Mouse (Mus musculus) mouse trophoblast stem cell (cell line): ENCODE measurements around the gene Cd52.

ENCODE experiments used
- in situ Hi-C, 2 experiments: fragments of 300-500 bp; cut with MseI, MboI; formaldehyde crosslinking; loops; 2 replicates in 1 of 2; 3 replicates in 1 of 2; pipeline ENCODE4 v1.15.1; 2025

The Cd52 gene

DNA sequence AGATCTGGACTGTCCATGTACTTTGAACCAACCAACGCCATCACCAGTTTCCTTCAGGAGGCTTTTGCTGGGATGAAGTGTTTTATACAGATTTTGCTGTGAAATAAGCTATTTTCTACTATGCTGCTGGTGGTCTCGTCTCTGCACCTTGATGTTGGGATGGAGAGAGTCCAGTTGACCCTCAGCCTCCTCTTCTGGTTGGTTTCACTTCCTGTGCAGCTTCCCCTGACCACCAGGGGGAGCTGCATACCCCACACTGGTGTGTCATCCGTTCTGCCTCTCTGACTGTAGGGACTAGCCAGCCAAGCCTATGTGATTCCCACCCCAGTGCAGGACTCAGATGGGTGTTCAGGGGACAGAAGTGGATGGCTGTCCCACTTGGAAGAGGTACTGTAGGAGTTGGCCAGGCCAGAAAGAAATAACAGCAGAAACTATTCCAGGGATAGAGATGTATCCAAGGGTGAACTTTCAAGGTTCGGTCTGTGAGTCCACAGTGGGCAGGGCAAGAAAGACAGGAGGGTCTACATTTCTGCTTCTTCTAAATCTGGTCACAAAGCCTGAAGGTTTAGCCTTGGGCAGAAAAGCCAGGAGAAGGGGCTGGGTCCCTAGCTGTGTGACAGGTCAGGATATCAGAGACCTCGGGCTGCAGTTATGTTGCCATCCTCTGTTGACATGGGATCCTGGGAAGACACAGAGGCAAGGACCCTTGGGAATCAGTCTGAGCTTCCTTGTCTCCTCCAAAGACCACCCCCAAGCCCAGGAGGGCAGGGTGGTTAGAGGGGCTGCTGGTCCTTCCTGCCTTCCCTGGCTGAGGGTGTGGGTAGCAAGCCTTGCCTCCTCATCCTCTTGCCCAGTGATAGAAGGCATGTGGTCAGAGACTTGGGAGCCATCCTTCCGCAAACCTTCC is 2.2 kb downstream of the Cd52 start:
- in situ Hi-C loops: loop anchor here (5.0 kb wide), 2 partner anchors 35 to 40 kb away; partner anchors contain the start of gene Sh3bgrl3 (in 1 of the 2)

DNA sequence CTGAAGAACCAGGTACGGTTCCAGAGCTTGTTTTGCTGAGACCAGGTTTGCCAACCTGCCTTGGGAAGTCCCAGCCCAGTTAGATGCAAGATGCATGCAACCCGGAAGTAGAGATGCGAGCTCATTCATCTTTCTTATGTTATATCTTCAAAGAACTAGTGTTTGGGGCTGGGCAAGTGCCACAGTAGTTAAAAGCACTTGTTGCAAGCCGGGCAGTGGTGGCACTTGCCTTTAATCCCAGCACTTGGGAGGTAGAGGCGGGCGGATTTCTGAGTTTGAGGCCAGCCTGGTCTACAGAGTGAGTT is 3.7 kb downstream of the Cd52 start:
- in situ Hi-C loops: loop anchor here (5.0 kb wide), 2 partner anchors 36 to 41 kb away; partner anchors contain the start of gene Sh3bgrl3 (in 1 of the 2)

DNA sequence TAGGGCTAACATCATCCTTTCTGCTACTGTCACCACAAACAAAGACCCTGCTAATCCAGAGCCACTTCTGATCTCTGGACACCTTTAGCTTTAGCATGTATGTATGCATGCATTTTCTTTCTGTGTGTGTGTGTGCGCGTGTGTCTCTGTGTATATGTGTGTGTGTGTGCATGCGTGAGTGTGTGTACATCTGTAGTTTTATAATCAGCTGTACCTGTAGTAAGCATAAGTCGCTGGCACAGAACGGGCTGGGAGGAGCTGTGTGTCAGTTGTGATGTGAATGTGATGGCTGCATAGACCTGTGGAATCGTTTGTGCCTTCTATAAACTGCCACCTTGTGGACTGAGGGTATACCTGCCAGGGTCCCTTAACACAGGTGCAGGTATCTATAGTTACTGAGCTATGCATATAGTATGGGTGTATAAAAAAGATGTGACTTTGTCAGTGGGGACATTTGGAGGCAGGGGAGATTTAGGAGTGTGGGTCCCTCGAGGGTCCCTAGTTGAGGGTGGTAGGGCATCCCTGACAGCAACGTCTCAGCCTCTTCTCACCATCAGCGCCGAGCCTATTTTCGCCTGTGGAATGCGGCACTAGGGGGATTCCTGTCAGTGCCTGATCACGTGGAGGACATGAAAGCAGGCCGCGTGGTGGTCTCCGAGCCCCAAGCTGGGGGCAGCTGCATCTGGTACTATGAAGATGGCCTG is 4.2 kb downstream of the Cd52 start:
- in situ Hi-C loops: loop anchor here (5.0 kb wide), 2 partner anchors 37 to 42 kb away; partner anchors contain the start of gene Sh3bgrl3 (in 1 of the 2)

DNA sequence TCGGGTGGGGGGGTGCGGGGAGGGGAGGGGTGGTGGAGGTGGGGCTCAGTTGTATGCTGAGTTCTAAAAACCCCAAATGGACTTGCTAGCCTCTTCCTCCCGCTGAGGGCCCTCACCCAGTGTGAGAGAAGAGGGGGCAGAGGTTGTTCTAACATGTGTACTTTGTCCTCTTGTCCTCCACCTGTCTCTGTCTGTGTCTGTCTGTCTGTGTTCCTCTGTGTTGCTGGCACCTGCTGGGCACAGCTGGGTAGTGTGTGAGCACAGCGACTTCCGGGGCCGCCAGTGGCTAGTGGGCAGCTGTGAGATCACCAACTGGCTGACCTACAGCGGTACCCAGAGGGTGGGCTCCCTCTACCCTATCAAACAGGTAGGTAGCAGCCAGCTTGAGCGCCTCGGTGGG is 5.9 kb downstream of the Cd52 start:
- in situ Hi-C loops: no loop called here

DNA sequence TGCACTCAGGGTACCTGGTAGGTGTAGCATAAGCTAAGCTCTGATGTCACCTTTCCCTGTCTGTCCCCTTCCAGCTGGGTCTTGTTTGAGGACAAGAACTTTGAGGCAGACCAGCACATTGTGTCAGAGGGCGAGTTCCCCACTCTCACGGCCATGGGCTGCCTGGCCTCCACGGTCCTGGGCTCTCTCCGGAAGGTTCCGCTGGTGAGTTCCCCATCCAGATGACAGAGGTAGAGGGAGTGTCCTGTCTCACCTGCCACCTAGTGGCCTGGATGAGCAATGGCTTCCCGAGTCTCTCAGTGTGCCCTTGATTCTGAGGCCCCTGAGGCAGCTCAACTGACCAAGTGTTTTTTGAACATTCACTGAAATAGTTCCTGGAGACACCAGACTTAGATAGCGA is 7.5 kb downstream of the Cd52 start:
- in situ Hi-C loops: no loop called here

DNA sequence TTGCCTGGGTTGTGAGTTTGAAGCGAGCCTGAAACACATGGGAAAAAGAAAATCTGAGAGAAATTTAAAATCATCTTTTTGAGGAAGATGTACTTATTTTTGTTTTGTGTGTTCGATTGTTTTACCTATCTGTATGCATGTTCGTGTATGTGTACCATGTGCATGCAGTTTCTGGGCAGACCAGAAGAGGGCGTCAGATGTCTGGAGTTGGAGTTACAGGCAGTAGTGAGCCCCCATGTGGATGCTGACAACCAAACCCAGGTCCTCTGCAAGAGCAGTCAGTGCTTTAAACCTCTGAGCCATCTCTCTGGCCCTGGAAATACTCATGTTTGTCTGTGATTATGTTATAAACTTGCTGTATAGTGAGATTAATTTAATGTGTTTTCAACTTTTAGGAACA is 9.9 kb downstream of the Cd52 start:
- in situ Hi-C loops: no loop called here

DNA sequence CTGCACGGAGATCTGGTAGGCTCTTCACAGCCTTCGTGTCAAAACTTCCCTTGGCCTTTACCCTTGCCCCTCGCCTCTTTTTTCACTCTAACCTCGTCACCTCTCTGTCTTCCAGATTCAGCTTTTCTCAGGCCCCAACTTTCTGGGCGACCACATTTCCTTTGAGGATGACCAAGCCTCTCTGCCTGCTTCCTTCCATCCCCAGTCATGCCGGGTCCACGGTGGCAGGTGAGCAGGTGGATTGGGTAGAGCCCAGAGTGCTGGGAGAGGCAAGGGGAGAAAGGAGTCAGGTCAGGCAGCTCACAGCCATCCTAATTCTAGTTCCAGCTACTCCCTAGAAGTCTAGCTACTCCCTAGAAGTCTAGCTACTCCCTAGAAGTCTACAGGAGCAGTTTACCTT is 12.4 kb downstream of the Cd52 start:
- in situ Hi-C loops: no loop called here

DNA sequence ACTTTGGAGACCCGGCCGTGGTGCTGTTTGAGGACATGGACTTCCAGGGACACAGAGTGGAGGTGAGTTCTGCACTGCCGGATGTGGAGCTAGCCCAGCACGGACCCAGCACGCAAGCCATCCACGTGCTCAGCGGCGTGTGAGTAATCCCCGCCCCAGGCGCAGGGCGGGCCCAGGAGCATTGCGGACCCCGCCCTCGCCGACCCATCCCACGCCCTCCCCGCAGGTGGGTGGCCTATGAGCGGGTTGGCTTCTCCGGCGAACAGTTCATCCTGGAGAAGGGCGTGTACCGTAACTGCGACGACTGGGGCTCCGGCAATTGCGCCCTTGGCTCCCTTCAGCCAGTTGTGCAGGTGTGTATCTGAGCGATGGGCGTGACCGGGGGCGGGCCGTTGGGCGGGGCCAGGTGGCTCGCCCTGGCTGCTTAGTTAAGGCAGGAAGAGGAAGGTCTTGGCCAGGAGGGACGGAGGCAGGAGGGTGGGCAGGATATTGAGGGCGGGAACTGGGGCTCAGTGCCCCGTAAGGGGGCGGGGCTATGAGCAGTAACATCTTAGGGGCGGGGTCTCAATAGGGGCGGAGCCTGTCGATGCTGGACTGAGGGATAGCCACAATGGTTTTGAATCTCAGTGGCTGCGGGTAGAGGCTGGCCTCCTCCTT is 13.0 kb downstream of the Cd52 start:
- in situ Hi-C loops: no loop called here

DNA sequence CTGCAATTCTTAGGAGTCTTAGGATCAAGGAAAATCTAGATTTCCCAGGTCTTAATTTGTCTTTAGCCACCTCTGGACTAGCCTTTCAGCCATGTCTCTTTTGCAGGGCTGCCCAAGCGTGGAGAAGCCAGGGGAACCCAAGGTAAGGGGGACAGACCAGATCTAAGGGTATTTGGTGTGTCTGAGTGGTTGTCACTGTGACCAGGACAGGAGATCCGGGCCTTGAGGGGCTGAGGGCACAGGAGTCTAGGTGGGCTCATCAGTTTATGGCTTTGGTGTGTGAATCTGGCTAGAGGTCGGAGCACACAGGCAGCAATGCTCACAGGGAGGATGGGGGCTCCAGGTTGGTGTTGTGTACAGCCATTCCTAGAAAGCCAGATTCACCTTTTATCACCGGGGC is 14.2 kb downstream of the Cd52 start:
- in situ Hi-C loops: no loop called here

DNA sequence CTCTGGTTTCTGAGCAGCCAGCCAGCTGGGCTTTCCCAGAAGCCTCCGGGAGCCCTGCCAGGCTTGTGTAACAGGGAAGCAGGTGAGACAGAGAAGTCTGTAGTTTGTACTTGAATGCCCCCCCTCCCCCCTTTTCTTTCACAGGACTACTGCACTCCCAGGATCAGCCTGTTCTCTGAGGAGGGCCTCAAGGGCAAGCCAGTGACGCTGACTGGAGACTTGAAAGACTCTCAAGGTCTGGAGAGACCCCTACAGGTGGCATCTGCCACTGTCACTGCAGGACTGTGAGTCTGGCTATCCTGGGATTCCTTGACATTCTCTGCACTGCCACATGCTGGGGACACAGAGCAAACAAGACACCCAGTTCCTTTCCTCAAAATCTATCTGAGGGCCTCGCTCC is 16.2 kb downstream of the Cd52 start:
- in situ Hi-C loops: loop anchor here (5.0 kb wide), 2 partner anchors 41 to 46 kb away; no protein-coding TSS in a partner anchor

DNA sequence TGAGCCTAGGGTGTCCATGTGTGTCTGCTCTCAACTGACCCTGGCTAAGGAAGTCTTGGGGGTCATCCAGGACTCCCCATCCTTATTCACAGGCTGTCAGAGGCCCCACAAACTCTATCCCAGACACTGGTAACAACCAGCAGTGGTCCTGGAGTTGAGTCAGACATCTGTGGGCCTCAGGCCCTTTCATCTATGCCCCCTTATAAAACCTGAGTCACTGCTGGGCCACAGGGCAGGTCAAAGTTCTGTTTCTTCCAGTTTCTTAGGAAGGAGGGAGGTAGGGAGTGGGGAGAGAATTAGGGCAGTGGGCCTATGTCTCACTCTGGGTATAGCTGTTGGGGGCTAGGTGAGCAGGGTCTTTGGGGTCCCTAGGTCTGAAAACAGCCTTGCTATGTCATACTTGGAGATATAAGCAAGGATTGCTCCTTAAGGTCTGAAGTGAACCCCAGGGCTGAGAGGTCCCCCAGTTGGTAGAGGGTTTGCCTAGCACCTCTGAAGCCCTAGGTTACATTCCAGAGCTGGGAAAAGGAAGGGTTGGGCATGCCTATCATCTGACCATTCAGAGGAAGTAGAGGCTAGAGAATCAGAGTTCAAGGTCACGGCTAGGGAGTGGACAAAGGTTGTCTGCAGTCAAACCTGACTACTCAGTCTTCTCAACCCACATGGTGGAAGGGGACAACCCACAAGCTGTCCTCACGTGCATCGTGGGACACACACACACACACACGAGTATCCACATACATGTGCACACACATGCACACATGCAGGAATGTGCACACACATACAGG is 25.9 kb downstream of the Cd52 start:
- in situ Hi-C loops: no loop called here

DNA sequence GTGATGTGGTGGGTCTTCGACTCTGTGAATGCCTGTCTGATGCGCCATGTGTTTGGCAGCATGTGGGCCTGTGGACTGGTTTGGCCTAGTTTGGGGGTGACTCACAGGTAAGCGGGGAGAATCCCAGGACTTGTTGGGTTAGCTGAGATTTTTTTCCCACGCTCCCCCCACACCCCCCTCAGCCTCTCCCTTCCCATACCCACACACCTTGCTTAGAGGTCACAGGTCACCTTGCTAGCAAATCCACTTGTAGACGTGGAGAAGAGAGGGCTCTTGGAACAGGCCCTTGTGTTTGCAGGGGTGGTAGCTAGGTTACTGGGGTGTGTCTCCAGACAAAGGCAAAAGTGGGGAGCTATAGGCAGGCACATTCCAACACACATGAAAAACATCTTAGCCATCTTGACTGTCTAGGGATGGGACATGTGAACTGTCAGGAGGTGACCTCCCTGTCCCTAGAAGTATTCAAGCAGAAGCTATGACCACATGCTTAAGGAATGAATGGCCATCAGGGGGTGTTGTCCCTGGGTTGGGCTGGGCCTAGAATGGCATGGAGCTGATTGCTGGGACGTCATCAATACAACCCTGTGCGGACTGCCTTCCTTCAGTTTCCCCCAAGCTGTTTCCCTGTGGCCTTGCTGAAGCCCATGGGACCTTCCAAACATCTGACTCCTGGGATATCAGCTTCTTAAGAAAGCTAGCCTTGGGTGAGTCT is 26.9 kb downstream of the Cd52 start:
- in situ Hi-C loops: no loop called here

DNA sequence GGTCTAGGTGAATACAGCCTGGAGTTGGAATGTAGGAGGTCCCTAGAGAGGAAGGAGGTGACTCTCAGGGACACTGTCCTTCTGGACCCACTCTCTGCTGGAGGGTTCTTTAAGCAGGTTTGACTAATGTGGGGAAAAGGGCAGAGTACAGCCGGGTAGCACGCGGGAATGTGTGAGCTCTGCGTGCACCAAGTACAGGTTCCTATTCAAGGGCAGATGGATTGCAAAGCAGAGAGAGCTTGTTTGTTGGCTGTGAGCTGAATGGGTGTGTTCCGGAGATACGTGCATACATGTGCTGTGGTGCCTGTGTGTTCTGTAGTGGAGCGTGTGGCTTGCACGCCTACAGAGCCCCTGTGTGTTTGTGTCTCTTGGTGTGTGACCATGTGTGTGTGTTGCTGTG is 27.5 kb downstream of the Cd52 start:
- in situ Hi-C loops: no loop called here

DNA sequence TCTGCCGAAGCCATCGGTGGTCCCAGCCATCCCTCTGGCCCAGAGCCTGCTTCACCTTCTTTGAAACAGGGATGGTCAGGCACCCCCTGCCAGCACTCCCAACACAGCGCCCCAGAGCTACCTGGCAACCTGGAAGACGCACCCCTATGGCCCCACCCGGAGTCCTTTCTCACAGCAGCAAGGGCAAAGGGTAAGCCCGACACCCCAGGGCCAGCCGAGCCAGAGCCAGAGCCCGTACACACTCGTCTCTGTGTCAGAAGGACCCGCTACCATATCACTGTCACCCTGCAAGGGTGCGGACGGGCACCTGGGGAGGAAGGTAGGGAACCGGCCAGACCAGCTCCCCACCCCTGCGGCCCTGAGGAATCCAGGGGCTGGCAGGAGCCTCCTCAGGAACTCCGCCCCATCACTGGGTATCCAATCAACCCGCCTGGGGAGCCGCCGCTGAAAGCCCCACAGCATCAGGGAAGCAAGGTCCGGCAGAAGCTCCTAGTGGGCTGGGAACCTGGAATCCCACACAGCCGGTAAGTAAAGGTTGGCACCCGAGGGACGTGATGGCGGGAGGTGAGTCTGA is 29.4 kb downstream of the Cd52 start:
- in situ Hi-C loops: no loop called here

DNA sequence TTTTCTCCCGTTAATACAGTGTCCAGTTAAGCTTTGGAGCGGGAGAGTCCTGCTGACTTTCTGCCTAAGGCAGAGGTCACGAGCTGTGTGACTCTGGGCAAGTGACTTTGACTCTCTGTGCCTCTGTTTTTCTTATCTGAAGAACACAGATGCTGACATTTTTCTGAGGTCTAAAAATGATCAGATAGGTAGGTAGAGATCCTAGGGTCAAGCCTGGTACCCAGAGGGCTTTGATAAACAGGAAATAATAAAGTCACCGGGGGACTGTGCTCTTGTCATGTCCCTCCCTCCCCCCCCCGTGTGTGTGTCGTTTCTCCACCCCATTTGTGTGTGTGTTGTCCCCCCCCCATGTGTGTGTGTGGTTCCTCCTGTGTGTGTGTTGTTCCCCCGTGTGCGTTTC is 32.3 kb downstream of the Cd52 start:
- in situ Hi-C loops: no loop called here

DNA sequence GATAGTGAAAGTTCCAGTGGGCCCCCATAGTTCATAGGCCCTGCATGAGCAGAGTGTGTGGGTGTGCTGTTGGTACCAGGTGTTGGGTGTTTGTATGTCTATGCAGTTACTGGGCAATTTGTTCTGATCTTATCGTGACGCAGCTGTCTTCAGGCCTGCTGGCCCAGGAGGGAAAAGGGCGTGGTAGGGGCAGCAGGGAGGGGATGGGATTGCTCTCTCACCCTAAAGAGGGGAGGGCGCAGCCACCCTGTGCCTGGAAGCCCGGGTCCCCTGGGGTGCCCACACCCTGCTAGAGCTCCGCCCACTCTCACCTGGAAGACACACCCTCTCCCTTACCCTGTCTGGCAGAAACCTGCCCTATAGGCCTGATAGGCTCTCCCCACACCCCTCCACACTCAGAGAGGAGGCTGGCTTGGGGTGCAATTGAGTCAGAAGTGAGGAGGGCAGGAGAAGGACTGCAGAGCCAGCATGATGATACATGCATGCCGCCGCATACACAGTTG is 32.9 kb downstream of the Cd52 start:
- in situ Hi-C loops: no loop called here

DNA sequence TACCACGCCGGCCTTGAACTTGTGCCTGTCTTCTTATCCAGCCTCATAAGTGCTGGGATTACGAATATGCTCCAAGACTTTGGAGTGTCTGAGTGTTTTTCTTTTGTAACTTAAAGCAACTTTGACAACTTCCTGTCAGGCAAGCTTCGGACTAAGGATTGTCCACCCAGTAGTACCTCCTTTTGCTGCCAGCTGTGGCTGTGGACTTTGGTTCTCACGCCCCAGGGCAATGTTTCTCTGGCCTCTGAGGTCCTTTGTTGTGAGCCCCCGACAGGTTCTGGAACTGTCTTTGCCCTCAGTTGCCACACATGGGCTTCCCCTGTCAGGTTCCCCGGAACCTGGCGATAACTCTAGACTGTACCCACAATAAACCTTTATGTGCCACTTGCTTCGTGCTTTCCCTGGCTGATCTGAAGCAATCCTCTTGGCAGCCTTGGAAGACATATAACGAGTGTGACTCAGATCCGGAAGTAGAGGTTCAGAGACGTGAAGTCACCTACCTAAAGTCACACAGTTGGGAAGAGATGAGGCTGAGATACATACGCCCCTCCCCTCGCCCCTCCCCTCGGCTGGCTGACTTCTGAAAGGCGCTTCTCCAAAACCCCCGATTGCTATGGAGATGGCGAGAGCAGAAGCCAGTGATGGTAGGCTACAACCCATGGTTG is 33.6 kb downstream of the Cd52 start:
- in situ Hi-C loops: no loop called here

DNA sequence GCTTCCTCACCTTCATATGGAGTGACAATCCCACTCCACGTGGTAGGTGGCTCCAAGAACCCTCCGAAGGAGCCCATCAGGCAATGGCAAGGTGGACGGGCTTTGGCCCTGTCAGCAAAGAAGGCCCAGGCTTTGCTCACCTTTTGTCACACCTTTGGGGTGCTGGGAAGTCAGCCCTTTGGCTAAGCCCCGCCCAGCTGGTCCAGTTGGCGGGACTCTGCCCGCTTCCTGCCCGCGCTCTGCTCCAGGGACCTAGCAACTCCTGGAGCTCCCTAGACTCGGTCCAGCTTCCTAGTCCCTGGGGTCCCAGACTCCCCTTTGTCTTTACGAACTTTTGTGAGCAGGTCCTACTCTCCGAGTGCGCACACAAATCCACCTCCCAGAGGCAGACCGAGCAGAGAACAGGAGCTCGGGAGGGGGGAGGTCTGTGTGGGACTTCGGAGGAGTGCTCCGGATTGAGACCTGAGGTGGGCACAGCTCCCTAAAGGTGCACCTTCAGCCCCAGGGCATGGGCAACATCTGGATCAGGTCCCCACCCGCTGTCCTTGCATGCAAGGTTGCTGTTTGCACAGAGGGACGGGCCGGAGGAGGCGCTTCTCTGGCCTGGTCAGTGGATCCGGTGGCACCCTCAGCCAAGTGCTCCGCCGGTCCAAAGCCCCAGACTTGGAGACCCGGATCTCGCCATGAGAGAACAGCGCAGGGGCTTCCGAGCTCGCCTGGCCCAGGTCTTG is 34.6 kb downstream of the Cd52 start, which contains the start of gene Crybg2:
Gene Crybg2, plus strand, starts transcription at position 681 of the 731 bp plus-strand sequence.
- in situ Hi-C loops: no loop called here

DNA sequence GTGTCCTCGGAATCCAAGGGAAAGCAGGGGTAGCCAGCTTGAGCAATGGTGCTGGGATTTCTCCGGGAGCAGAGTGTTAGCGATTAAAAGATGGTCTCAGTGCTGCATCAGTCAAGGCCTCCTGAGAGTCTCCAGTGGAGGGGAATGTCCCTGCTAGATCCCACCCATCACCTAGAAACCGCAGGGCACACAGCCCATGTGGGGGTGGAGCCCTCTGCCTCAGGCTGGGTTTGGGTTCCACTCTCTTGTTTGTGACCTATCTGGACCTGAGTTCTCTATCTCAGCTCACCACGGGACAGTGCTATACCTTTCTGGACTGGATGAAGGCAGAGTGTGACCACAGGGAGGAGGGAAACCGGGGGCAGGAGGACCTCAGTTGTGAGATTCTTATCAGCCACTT is 36.0 kb downstream of the Cd52 start:
- in situ Hi-C loops: no loop called here
